Mouse (Mus musculus): Measurements from ENCODE around the gene Cacng7.

Gene Cacng7

DNA sequence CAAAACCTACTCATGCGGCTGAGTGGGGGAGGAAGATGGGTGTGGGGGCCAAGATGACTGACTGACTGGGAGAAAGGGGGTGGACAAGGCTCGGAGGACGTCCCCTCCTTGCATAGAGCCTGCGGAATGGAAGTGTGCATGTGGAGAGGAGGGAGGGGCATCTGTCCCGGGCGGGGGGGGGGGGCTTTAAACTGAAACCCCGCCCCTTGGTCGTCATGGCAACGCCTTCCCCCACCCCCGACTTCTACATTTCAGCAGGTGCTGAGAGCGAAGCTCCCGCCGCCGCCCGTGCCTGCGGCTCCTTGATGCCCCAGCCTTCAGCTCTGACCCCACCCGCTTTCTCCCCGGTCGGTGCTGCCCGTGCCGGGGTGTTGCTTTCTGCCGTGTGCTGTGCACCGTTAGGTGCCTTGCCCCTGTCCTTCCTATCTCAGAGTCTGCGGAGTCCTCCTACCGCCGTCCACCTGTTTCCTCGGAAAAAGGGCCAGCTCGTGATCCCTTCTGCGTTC, 29.4 kb upstream of the Cacng7 start:
- peak; percentile 32 for DNase-seq

DNA sequence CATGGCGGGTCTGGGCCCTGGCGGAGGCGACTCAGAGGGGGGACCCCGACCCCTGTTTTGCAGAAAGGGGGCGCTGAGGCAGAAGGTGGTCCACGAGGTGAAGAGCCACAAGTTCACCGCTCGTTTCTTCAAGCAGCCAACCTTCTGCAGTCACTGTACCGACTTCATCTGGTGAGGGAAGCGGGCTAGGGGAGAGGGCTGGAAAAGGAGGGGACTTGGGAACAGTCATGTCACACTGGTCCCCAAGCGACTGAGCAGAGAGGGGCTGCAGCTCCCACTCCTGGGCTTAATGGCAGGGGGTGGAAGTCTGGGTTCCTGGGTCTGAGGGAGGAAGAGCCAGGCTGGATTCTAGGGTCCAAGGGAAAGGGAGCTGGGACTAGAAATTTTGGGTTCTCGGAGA, 29.0 kb upstream of the Cacng7 start:
- DNase-seq = no peak

DNA sequence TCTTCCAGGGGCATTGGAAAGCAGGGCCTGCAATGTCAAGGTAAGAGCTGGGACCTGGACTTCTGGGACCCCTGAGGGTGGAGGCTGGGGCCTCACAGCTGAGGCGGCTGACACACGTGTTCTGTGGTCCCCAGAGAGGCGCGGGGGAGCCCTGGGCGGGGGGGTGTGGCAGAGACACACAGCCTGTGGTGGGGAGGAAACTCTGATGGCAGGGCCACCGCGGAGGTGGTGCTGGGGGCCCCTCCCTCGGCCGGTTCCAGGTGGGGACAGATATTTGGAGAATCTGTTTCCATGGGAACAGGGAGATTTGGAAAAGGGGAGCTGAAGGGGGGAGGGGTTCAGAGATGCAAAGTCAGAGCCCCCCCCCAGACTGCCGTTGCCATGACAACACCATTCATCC, 28.5 kb upstream of the Cacng7 start:
- DNase-seq = peak; percentile 24

DNA sequence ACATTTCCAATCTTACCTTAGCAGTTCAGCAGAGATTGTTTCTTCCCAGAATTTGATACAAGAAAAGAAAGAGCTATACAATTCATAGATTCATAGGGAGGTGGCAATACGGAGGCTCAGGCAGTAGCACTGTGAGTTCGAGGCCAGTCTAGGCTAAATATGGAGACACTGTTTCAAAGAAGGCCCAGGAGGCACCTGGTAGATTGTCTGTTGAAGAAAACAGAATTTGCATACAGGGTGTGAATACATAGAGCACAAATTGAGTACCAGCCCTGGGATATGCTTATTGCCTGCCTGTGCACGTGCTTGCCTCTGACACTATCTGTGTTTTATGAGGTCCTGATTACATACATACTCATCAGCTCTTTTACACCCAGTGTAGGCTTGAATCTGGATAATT, 26.4 kb upstream of the Cacng7 start:
- no peak for DNase-seq

DNA sequence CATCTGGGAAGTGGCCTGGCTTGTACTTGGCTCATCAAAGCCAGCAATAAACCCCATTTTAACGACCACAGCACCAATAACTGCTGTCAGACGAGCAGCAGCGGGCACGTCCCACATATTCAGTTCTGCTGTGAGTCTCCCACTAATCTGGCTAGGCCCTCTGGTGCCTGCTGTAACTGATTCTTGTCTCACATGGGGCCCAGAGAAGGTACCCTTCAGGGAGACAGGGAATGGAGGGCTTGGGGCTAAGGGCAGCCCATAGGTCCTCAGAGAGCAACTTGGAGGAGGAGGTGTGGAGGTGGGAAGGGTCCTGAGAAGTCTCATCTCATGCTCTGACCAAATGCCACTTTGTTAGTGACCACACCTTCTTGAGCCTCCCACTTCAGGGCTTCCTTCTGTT, 24.1 kb upstream of the Cacng7 start:
- DNase-seq = no peak

DNA sequence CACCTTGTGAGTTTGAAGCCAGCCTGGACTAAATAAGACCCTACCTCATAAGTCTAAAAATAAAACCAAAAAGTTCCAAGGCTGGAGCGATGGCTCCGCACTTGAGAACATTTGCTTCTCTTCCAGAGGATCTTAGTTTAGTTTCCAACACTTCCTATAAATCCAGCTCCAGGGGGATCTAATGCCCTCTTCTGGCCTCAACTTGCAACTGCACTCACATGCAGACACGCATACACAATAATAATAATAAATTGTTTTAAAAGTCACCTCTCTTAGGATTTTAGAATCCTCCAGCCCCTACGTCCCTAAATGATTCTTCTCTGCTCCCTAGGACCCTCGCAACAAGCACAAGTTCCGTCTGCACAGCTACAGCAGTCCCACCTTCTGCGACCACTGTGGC, 22.5 kb upstream of the Cacng7 start:
- DNase-seq = no peak

DNA sequence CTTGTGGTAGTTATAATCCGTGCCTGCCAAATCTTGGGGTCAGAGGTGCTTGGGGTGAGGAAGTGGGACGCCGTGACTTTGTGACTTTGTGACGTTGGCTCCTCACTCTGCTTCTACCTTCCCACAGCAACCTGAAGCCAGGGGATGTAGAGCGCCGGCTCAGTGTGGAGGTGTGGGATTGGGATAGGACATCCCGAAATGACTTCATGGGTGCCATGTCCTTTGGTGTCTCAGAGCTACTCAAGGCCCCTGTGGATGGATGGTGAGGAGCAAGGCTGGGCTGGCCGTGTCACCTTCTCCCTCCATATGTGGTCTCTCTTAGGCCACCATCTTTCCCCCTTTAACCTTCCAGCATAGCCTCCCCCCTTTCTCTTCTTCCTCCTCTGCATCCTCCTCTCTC, 19.2 kb upstream of the Cacng7 start:
- no peak for DNase-seq

DNA sequence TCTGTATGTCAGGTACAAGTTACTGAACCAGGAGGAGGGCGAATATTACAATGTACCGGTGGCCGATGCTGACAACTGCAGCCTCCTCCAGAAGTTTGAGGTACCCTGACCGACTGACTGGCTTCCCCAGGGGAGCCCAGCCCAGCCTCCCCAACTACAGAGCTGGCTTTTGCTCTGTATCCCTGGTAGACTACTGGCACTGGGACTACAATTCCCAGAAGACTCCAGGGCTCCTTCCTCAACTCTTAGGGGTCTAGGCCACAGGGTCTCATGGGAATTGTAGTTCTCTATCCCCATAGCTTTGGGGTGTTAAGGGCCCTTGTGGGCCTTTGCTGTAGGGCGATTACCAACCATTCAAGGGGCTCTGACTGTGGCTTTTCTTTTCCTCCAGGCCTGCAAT, 18.6 kb upstream of the Cacng7 start:
- no peak for DNase-seq

DNA sequence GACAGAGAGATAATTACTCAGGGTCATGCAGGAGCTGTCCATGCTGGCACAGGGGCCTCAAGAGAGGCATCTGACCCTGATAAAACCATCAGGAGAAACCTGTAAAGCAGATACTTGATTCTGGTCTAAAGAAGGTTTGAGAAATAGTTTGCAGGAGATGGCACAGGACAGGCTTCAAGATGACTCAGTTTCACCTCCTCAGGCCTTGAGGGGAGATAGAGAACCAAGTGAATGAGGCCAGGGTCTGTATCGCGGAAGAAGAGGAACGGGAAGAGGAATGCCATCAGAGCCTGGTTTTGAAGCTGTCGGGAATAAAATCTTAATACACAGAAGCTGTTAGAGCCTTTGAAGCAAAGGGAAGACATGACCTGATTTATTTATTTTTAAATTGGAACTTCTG, 15.1 kb upstream of the Cacng7 start:
- no peak for DNase-seq

DNA sequence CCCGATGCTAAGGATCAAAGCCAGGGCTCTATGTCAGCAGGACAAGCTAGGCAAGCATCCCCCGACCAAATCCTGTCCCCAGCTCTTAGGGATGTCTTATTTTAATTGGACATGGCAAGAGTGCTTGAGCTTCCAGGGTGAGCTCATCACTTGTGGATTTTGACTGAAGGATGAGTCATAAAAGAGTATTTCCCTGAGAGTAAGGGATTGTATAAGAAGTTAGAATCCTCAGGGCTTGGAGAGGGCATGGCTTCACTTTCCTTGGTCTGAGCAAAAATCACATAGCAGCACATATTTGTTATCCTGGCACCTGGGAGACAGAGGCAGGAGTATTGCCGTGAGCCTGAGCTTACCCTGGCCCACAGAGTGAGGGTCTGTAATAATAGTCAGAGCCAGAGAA, 11.9 kb upstream of the Cacng7 start:
- DNase-seq = no peak

DNA sequence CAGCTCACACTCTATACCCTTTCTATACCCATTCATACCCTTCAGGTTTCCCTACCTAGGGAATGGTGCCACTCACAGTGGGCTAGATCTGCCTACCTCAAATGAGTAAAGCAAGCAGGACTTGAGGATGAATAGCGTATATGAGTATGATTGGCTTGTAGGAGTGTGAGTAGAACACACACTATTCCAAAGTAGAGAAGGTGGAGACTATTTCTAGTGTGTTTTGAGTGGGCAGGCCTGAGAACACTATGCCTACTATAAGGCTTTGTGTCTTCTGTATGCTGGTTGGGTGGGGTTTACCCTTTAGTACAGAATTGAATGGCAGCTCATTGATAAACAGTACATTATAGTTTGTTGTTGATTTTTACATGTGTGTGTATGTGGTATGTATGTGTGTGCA, 8.9 kb upstream of the Cacng7 start:
- DNase-seq = no peak

DNA sequence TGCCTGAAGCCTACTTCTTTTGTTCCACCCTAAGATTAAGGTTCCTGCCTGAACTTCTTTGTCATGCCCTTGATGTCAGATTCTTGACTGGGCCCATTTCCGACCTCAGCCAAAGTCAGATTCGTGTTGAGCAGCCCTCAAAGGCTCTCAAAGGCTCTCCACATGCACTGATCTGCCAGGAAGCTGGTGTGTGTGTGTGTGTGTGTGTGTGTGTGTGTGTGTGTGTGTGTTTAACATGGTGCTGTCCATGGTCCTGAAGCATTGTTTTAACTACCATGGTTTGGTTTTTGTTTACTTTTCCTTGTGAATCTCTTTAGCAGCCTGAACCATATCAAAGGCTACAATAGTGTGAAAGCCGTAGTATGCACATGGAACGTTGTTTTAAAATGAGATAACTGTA, 4.8 kb upstream of the Cacng7 start:
- DNase-seq = no peak

DNA sequence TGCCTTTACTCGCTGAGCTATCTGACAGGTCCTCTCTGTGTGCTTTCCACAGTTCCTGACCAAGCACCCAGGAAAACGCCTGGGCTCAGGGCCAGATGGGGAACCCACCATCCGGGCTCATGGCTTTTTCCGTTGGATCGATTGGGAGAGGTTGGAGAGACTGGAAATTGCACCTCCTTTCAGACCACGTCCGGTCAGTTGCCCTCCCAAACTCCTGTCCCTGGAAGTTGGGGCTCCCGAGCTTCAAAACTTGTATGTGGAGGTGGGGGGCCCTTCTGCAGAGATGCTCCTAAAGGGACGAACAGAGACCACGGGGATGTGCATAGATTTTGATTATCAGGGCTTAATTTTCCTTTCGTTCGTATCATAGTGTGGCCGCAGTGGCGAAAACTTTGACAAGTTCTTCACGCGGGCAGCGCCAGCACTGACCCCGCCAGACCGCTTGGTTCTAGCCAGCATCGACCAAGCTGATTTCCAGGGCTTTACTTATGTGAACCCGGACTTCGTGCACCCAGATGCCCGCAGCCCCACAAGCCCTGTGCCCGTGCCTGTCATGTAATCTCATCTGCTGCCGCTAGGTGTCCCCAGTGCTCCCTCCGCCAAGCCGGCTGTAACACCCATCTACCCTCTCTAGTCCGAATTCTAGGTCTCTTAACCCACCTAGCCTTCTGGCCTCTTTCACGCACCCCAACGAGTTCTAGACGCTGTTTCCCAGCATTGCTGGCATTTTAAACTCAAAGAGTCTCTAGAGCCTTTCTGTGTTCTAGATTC, 2.8 kb upstream of the Cacng7 start:
- DNase-seq = peak; percentile 74

DNA sequence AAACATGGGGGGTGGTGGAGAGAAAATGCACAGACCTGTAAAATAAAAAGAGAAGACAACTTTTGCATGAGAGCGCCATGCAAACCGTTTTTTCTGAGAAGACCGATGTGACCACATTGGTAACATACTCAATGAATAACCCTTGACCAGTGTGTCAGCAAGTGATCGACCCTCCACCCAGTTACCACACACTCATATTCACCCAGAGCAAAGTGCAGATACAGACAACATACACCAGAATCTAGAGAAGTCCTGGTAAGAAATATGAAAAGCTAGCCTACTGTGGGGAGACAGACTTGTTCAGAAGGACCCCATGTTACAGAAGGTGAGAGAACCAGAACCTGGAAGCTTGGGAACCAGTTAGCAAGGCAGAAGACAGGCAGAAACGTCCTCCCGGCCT, 1.6 kb upstream of the Cacng7 start:
- no peak for DNase-seq

DNA sequence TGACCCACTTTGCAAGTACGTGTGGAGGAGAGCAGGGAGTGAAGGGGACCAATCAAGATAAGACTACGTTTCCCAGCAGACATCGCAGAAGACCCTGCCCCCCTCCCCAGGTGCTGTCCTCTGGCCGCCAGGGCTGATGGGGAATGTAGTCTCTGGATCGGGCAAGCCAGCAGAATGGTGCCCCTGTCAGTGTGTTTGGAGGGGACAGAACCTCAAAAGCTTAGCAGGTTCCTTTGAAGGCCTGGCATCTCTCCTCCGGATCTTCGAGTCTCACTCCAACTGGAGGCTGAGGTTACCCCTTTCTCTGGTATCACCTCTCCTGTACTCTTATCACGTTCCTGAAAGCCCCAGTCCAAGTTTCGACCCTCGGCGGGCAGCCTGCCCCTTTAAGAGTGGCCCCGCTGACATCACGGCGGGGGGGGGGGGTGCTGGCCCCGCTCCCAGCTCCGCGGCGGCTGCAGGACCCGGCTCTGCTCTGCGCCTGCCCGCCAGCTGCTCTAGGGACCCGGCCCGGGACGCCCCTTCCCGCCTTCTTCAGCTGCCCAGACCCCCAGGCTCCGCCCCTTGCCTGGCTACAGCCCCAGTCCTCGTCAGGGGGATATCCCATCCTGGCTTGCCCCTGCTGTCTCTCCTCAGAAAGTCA, 1.1 kb upstream of the Cacng7 start:
- DNase-seq = peak; percentile 23

DNA sequence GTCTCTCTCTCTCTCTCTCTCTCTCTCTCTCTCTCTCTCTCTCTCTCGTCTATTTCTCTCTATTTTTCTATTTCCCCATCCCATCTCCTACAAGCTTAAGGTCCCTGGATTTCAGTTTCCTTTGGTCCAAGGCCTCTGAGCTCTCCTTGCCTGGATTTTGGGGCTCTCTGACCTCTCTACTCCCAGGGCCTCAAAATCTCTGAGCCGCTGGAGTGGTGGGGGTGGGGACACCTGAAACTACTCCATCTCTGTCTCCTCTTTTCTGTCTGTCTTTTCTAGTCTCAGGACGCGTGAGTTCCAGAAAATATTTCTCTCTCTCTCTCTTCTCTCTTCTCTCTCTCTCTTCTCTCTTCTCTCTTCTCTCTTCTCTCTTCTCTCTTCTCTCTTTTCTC, 535 bp upstream of the Cacng7 start:
- DNase-seq = no peak

DNA sequence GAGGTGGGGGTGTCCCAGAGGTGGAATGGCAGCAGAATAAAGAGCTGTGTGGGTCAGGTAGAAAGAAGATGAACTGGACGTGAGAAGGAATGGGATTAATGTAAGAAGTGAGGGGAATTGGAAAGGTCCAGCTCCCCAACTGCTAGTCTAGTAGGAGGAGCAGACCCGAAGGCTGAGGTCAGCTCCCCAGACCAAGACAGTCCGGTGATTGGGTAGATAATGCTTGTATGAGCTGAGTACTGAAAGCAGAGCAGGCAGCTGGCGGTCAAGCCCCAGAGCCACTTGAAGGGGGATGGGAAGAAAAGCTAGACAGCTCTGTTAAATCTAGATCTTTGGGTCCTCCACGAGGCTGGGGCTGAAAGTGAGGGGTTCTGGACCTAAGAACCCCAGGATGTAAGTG, 787 bp downstream of the Cacng7 start:
- no peak for DNase-seq

DNA sequence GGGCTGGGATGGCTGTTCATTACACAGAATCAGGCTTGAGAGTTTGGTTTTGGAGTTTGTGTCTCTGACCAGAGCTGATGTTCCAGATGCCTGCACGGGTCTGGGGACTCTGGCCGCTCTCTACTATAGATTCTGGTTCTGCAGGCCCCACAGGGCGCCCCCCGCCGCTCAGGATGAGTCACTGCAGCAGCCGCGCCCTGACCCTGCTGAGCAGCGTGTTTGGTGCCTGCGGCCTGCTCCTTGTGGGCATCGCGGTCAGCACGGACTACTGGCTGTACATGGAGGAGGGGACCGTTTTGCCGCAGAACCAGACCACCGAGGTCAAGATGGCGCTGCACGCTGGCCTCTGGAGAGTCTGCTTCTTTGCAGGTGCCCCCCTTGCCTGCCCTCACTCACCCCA, 3.7 kb downstream of the Cacng7 start:
- DNase-seq = no peak

DNA sequence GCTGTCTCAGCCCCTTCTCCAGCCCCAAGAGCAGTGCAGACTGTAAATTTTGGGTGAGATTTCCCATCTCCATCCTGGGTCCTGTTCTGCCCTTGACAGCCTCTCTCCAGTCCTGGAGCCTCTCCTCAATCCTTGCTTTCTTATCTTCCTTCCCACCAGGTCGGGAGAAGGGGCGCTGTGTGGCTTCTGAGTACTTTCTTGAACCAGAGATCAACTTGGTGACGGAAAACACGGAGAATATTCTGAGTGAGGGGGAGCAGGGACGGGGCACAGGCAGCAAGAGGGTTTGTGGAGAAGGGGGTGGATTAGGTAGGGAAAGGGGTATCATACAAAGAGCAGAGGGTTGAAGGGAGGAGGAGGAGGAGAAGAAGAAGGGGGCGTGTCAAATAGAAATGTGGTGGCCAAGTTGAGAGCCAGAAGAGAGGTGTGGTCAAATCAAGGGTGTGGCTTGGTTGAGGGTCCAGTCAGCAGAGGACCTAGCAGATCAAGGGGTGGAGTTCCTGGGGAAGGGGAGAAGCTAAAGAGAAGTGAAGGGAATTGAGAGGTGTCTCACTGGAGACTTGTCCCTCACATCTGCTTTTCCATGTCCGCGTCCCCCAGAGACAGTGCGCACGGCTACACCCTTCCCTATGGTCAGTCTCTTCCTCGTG, 5.7 kb downstream of the Cacng7 start:
- no peak for DNase-seq

DNA sequence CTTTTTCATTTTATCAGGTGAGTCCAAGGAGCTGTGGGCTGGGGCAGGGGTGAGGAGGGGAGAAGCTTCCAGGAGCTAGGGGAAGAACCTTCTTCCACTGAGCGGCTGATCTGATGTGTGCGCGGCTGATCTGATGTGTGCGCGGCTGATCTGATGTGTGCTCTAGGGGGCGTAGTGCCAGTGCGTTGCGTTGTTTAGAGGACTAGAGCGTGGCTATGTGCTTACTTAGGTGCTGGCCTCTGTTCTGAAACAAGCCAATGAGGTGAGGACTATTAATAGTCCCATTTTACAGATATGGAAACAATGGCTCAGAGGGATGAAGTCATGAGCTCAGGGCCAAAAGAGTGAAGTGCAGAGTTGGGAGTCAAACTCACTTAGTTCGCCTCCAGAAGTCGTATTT, 6.3 kb downstream of the Cacng7 start:
- DNase-seq = no peak

DNA sequence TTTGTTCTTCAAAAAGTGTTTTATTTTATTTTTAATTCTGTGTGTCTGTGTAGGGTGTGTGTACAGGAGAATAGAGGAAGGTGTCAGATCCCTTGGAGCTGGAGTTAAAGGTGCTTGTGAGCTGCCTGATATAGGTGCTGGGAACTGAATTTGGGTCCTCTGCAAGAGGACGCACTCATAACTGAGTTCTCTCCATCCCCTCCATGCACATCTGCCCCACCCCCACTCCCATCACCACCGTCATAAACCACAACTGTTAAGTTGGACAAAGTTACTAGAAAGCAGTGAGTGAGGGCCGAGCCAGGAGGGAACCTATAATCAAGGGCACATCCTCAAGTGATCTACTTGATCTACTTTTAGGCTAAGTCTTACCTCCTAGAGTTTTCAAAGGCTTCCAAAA, 11.1 kb downstream of the Cacng7 start:
- DNase-seq = no peak

DNA sequence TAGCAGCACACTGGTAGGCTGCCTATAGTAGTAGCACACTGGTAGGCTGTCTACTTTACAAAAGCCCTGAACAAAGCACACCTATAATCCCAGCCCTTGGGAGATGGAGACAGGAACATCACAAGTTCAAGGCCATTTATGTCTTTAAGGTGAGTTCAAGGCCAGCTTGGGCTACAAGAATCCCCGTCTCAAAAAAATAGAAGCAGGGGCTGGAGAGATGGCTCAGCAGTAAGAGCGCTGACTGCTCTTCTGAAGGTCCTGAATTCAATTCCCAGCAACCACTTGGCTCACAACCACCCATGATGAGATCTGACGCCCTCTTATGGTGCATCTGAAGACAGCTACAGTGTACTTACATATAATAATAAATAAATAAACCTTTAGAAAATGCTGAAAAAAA, 12.5 kb downstream of the Cacng7 start:
- no peak for DNase-seq

DNA sequence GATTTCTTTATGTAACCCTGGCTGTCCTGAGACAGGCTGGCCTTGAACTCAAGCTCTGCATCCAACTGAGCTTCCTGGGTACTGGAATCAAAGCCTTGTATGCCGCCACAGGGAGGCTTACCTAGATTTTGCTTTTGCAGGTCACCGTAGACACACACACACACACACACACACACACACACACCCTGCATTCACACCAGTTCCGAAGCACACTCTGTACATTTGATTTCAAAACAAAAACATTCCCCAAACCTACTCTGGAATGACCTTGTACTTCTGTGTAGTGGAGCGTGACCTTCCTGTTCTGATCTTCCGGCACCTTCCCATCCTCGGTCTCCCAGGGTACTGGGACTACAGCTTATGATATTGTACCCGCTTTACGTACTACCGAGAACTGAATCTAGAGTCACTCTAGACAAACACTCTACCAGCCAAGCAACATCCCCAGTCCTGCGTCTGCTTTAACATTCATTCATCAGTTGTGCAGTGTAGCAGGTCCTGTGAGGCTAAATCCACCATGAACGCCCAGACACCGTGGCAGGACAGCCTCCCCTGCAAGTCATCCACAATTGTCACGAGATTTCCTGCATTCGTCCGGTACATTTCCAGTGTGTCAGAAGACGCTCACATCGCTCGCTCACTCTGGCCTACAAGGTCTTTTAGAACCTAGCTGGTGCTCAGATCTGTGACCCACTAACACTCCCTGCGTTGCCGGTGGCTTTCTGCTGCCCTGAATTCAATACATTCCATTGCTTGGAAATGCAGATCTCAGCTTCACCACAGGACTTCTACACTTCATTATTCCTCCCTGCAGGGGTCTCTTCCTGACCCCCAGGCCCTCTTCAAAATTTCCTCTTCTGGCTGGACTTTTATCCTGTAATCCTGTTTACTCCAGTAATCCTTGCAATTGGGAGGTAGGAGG, 14.9 kb downstream of the Cacng7 start:
- no peak for DNase-seq
